9 mouse cellular contexts compared by ENCODE assay signal in the genomic region with DNA sequence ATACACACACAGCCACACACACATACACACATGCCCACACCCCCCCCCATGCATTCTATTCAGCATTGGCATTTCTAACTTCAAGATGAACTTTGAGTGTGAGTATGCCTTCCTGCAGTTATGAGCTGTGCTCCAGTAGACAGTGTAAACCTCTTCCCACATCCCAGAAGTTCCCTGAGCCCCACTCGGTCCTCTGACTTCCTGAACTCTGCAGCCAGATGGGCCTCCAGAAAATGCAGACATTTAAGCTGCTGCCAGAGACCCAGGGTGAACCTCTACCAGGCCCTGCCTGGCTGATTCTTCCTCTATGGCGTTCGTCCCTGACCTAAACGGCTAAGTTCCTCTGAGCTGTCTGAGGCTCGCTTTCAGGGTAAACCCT. TPM values are rescaled to one million over a fixed set of nuclear protein-coding genes. Genes with fewer than 3 reads are reported as not detected.
DNase-seq lines count a peak whose midpoint lies in the region; ATAC-seq and TF ChIP-seq lines count a peak whose summit lies in the region.
"Had no signal": no experiment of that assay in that cellular context is flagged by ENCODE, and none has a peak within 500 bp of the region (broad histone marks: within the 10 kb centered on the region; RNA-seq: fewer than 3 reads in every experiment).

No protein-coding gene starts in this region.

- no peak for TF ChIP-seq POLR2A in small intestine, adult 2 months (IDR thresholded peaks at IDR 0.05; ENCODE audit: low read depth, low read length)

- H3K36me3 ChIP-seq in hindbrain, embryonic 16.5 days (ENCODE audit: control insufficient read depth, insufficient read depth, low read length), result no peaks in the 10 kb centered on the region
- no peaks in the 10 kb centered on the region for H3K36me3 ChIP-seq in hindbrain, embryonic 14.5 days (replicated peaks; ENCODE audit: control insufficient read depth, insufficient read depth)
- H3K36me3 ChIP-seq in midbrain, embryonic 10.5 days, result no peaks in the 10 kb centered on the region
- H3K36me3 ChIP-seq in midbrain, embryonic 15.5 days (replicated peaks), result no peaks in the 10 kb centered on the region
- no peaks in the 10 kb centered on the region for H3K36me3 ChIP-seq in intestine, embryonic 14.5 days (ENCODE audit: control insufficient read depth, insufficient read depth, low read length)
- no peaks in the 10 kb centered on the region for H3K36me3 ChIP-seq in small intestine, adult 2 months (ENCODE audit: control insufficient read depth, insufficient read depth, low read length)

- no peaks in the 10 kb centered on the region for H3K4me1 ChIP-seq in hindbrain, embryonic 16.5 days (ENCODE audit: control insufficient read depth, insufficient read depth, low read depth, low read length)
- 0 out of 2 replicates have a peak, but pooled peaks cover 3% of the 10 kb centered on the region for H3K4me1 ChIP-seq in hindbrain, embryonic 14.5 days (replicated peaks; ENCODE audit: control insufficient read depth, insufficient read depth, low read length)
- H3K4me1 ChIP-seq in midbrain, embryonic 10.5 days, result peaks cover 28% of the 10 kb centered on the region
- H3K4me1 ChIP-seq in midbrain, embryonic 15.5 days, result no peaks in the 10 kb centered on the region
- H3K4me1 ChIP-seq in intestine, embryonic 14.5 days (replicated peaks; ENCODE audit: control insufficient read depth, insufficient read depth, low read length), result peaks cover 25% of the 10 kb centered on the region
- H3K4me1 ChIP-seq in small intestine, adult 2 months (ENCODE audit: control insufficient read depth, insufficient read depth, insufficient read length, low read length), result peaks cover 4% of the 10 kb centered on the region; the same call in 1 of the 2 replicates

- no peaks in the 10 kb centered on the region for H3K27me3 ChIP-seq in hindbrain, embryonic 16.5 days (replicated peaks; ENCODE audit: control insufficient read depth, insufficient read depth, low read length)
- no peaks in the 10 kb centered on the region for H3K27me3 ChIP-seq in hindbrain, embryonic 14.5 days (ENCODE audit: control insufficient read depth, insufficient read depth, low read length)
- no peaks in the 10 kb centered on the region for H3K27me3 ChIP-seq in midbrain, embryonic 10.5 days (ENCODE audit: low read depth, poor library complexity, severe bottlenecking)
- H3K27me3 ChIP-seq in midbrain, embryonic 15.5 days (replicated peaks), result no peaks in the 10 kb centered on the region
- no peaks in the 10 kb centered on the region for H3K27me3 ChIP-seq in intestine, embryonic 14.5 days (replicated peaks; ENCODE audit: control insufficient read depth, insufficient read depth, low read length)
- H3K27me3 ChIP-seq in small intestine, adult 2 months (ENCODE audit: control insufficient read depth, insufficient read depth, low read length), result no peaks in the 10 kb centered on the region

- H3K9me3 ChIP-seq in hindbrain, embryonic 16.5 days (ENCODE audit: control insufficient read depth, low read length), result no peaks in the 10 kb centered on the region
- H3K9me3 ChIP-seq in hindbrain, embryonic 14.5 days (ENCODE audit: control insufficient read depth, low read length), result no peaks in the 10 kb centered on the region
- no peaks in the 10 kb centered on the region for H3K9me3 ChIP-seq in midbrain, embryonic 10.5 days (replicated peaks)
- H3K9me3 ChIP-seq in midbrain, embryonic 15.5 days, result no peaks in the 10 kb centered on the region
- H3K9me3 ChIP-seq in intestine, embryonic 14.5 days (ENCODE audit: control insufficient read depth, low read length), result no peaks in the 10 kb centered on the region

- 68% methylated on average over 5 of the region's 5 CpGs for WGBS in hindbrain, embryonic 16.5 days
- WGBS in hindbrain, embryonic 14.5 days, result 78% methylated on average over 5 of the region's 5 CpGs
- WGBS in midbrain, embryonic 10.5 days, result 76% methylated on average over 5 of the region's 5 CpGs
- WGBS in midbrain, embryonic 15.5 days, result 64% methylated on average over 5 of the region's 5 CpGs
- 33% methylated on average over 5 of the region's 5 CpGs for WGBS in intestine, embryonic 14.5 days
- 48% methylated on average over 5 of the region's 5 CpGs for WGBS in small intestine, adult 2 months

- H3K27ac ChIP-seq in hindbrain, embryonic 16.5 days (ENCODE audit: low read depth, low read length), result 0 out of 2 replicates have a peak overlapping the region, but pooled peaks have one; percentile 17
- no peak overlapping the region for H3K27ac ChIP-seq in hindbrain, embryonic 14.5 days
- peak overlapping the region; percentile 65; the same call in 1 of the 2 replicates for H3K27ac ChIP-seq in midbrain, embryonic 10.5 days (replicated peaks)
- H3K27ac ChIP-seq in midbrain, embryonic 15.5 days, result no peak overlapping the region
- H3K27ac ChIP-seq in intestine, embryonic 14.5 days (ENCODE audit: low read depth), result peak overlapping the region; percentile 78
- peak overlapping the region; percentile 70 for H3K27ac ChIP-seq in small intestine, adult 2 months (ENCODE audit: insufficient read depth, low read depth, low read length)

- no peak overlapping the region for H3K4me3 ChIP-seq in hindbrain, embryonic 16.5 days (ENCODE audit: low read length)
- H3K4me3 ChIP-seq in hindbrain, embryonic 14.5 days (replicated peaks; ENCODE audit: low read length), result no peak overlapping the region
- H3K4me3 ChIP-seq in midbrain, embryonic 10.5 days, result no peak overlapping the region
- no peak overlapping the region for H3K4me3 ChIP-seq in midbrain, embryonic 15.5 days
- H3K4me3 ChIP-seq in intestine, embryonic 14.5 days (ENCODE audit: low read depth, low read length), result no peak overlapping the region
- no peak overlapping the region for H3K4me3 ChIP-seq in small intestine, adult 2 months (ENCODE audit: low read depth, low read length)

- no peak for DNase-seq in hindbrain, embryonic 14.5 days (ENCODE audit: low spot score)
- no peak for DNase-seq in midbrain, embryonic 10.5 days (ENCODE audit: low spot score)
- no peak for DNase-seq in intestine, embryonic 14.5 days (ENCODE audit: low spot score)
- no peak for DNase-seq in adrenal gland, postnatal 25 days
- no peak for DNase-seq in adrenal gland, adult (ENCODE audit: inconsistent age in 2 of 2, low spot score in 1 of 2)
- DNase-seq: cerebellum, adult 9-10 months had no signal

- H3K4me2 ChIP-seq in hindbrain, embryonic 16.5 days (ENCODE audit: low read length), result no peak overlapping the region
- no peak overlapping the region for H3K4me2 ChIP-seq in hindbrain, embryonic 14.5 days (replicated peaks)
- no peak overlapping the region for H3K4me2 ChIP-seq in midbrain, embryonic 15.5 days
- no peak overlapping the region for H3K4me2 ChIP-seq in intestine, embryonic 14.5 days (ENCODE audit: low read length)

- ATAC-seq in hindbrain, embryonic 16.5 days, result no peak
- ATAC-seq in hindbrain, embryonic 14.5 days (ENCODE audit: low FRiP score), result no peak
- no peak for ATAC-seq in midbrain, embryonic 15.5 days (replicated peaks)
- ATAC-seq in intestine, embryonic 14.5 days (replicated peaks; ENCODE audit: low FRiP score, low TSS enrichment, low read depth), result no peak

- no peak overlapping the region for H3K9ac ChIP-seq in hindbrain, embryonic 16.5 days (ENCODE audit: low read depth, low read length)
- no peak overlapping the region for H3K9ac ChIP-seq in hindbrain, embryonic 14.5 days
- H3K9ac ChIP-seq in midbrain, embryonic 15.5 days, result no peak overlapping the region
- H3K9ac ChIP-seq in intestine, embryonic 14.5 days (ENCODE audit: low read length), result peak overlapping the region; percentile 11; the same call in 1 of the 2 replicates

- TF ChIP-seq CTCF in small intestine, adult 2 months (IDR thresholded peaks at IDR 0.05; ENCODE audit: extremely low read depth, insufficient read length, insufficient replicate concordance, low read depth, low read length), result no peak

RNA-seq across cellular contexts. Expression of a gene that starts 30.4 kb away (rescaled TPM):
- 30.5 and 33.2 TPM in 2 replicates for polyA plus RNA-seq in hindbrain, embryonic 16.5 days (2015; fragmentation: Nextera tagmentation; extraction: Ambion mirVana)
- polyA plus RNA-seq in hindbrain, embryonic 14.5 days (2014; fragmentation: Nextera tagmentation; extraction: Ambion mirVana), result 26.2 and 27.1 TPM in 2 replicates
- polyA plus RNA-seq in midbrain, embryonic 10.5 days (2016; fragmentation: Nextera tagmentation; extraction: Ambion mirVana), result 14.7 and 17.1 TPM in 2 replicates
- polyA plus RNA-seq in midbrain, embryonic 15.5 days (2015; fragmentation: Nextera tagmentation; extraction: Ambion mirVana), result 27.5 and 27.7 TPM in 2 replicates
- polyA plus RNA-seq in intestine, embryonic 14.5 days (2014; fragmentation: Nextera tagmentation; extraction: Ambion mirVana), result 40.8 and 43.7 TPM in 2 replicates
- polyA plus RNA-seq in small intestine, adult 2 months (2012; rRNA removed), result 43.2 and 82.9 TPM in 2 replicates
- total RNA-seq in adrenal gland, postnatal 25 days (2021), result 3.7 and 5.0 TPM in 2 replicates

Comparison
In these comparisons a context has a peak if more than half of its experiments do, and no peak if none do; other contexts are left out.
1. H3K27ac ChIP-seq: peak in hindbrain, embryonic 16.5 days (single experiment), midbrain, embryonic 10.5 days (single experiment), intestine, embryonic 14.5 days (single experiment) and small intestine, adult 2 months (single experiment); none in hindbrain, embryonic 14.5 days (single experiment) and midbrain, embryonic 15.5 days (single experiment).